Comparison of ENCODE assay signal across 23 mouse cellular contexts in genomic region chr4:150903091-150903742, GRCm38 (mm10). TPM values are rescaled to one million over a fixed set of nuclear protein-coding genes. Genes with fewer than 3 reads are reported as not detected.
A peak's percentile ranks its signal among the peaks of the same experiment; 100 is the strongest.
DNase-seq lines count a peak whose midpoint lies in the region; TF ChIP-seq lines count a peak whose summit lies in the region.
"Had no signal": no experiment of that assay in that cellular context is flagged by ENCODE, and none has a peak within 500 bp of the region (broad histone marks: within the 10 kb centered on the region; RNA-seq: fewer than 3 reads in every experiment).

No protein-coding gene starts in this region.

- no peak overlapping the region for H3K4me3 ChIP-seq in liver, adult 2 months (ENCODE audit: insufficient read depth, low read depth, low read length)
- H3K4me3 ChIP-seq in limb, embryonic 10.5 days = no peak overlapping the region
- H3K4me3 ChIP-seq: embryonic facial prominence, embryonic 15.5 days; heart, embryonic 10.5 days; limb, embryonic 12.5 days; lung, embryonic 15.5 days; midbrain, embryonic 12.5 days; neural tube, embryonic 15.5 days; stomach, embryonic 15.5 days had no signal

- WGBS in liver, adult 2 months = 30% methylated on average over 14 of the region's 14 CpGs
- WGBS in limb, embryonic 10.5 days = 96% methylated on average over 14 of the region's 14 CpGs

- peaks cover 2% of the 10 kb centered on the region; the same call in 1 of the 2 replicates for H3K79me2 ChIP-seq in liver, adult 2 months (ENCODE audit: control insufficient read depth, insufficient read depth, low read length)

- H3K27me3 ChIP-seq in liver, adult 2 months (ENCODE audit: control insufficient read depth, insufficient read depth, low read length) = no peaks in the 10 kb centered on the region
- no peaks in the 10 kb centered on the region for H3K27me3 ChIP-seq in limb, embryonic 10.5 days (ENCODE audit: low read depth, poor library complexity, severe bottlenecking)
- H3K27me3 ChIP-seq: embryonic facial prominence, embryonic 15.5 days; limb, embryonic 12.5 days; lung, embryonic 15.5 days; midbrain, embryonic 12.5 days; neural tube, embryonic 15.5 days; stomach, embryonic 15.5 days had no signal

- peaks cover 8% of the 10 kb centered on the region for H3K36me3 ChIP-seq in liver, adult 2 months (ENCODE audit: control insufficient read depth, insufficient read depth, low read length)
- peaks cover 95% of the 10 kb centered on the region for H3K36me3 ChIP-seq in limb, embryonic 10.5 days

- peak overlapping the region; percentile 74 for H3K27ac ChIP-seq in liver, adult 2 months (replicated peaks; ENCODE audit: insufficient read depth, low read depth, low read length)
- no peak overlapping the region for H3K27ac ChIP-seq in limb, embryonic 10.5 days
- H3K27ac ChIP-seq: embryonic facial prominence, embryonic 15.5 days; heart, embryonic 10.5 days; limb, embryonic 12.5 days; liver, embryonic 14.5 days; lung, embryonic 15.5 days; midbrain, embryonic 12.5 days; neural tube, embryonic 15.5 days; stomach, embryonic 15.5 days had no signal

- H3K4me1 ChIP-seq in liver, adult 2 months (ENCODE audit: control insufficient read depth, insufficient read depth, low read length) = peaks cover 18% of the 10 kb centered on the region
- 0 out of 2 replicates have a peak, but pooled peaks cover 10% of the 10 kb centered on the region for H3K4me1 ChIP-seq in limb, embryonic 10.5 days
- H3K4me1 ChIP-seq: limb, embryonic 12.5 days had no signal

- TF ChIP-seq POLR2A in liver, adult 2 months (IDR thresholded peaks at IDR 0.05; ENCODE audit: extremely low read depth, insufficient read depth, low read length) = no peak

- no peak for TF ChIP-seq CTCF in liver, adult 2 months (IDR thresholded peaks at IDR 0.05; ENCODE audit: low read depth, low read length)

- peak; percentile 81 for DNase-seq in gastrocnemius, adult 18-20 months (ENCODE audit: low spot score)
- no peak for DNase-seq in gastrocnemius, postnatal 4 days (ENCODE audit: low spot score in 2 of 2)
- DNase-seq in liver, adult 2 months (ENCODE audit: extremely low read depth, low read depth, low spot score) = peak; percentile 97
- no peak for DNase-seq in liver
- peak; percentile 70 for DNase-seq in fat pad, adult 2 months (ENCODE audit: extremely low read depth, low read depth, low spot score)
- DNase-seq in kidney, postnatal 25 days = peak; percentile 74 to 90
- DNase-seq in urinary bladder, adult 2 months (ENCODE audit: low spot score) = no peak
- no peak for DNase-seq in limb, embryonic 10.5 days (ENCODE audit: low spot score)
- DNase-seq: adrenal gland, postnatal 14 days; cerebellum, adult 11 months; cerebellum, postnatal 25 days; layer of hippocampus, adult 9-11 months; right cerebral cortex, postnatal 14 days had no signal

- H3K9me3 ChIP-seq in limb, embryonic 10.5 days (replicated peaks) = no peaks in the 10 kb centered on the region
- H3K9me3 ChIP-seq: embryonic facial prominence, embryonic 15.5 days; G1E; heart, embryonic 10.5 days; limb, embryonic 12.5 days; lung, embryonic 15.5 days; midbrain, embryonic 12.5 days; neural tube, embryonic 15.5 days; stomach, embryonic 15.5 days had no signal

- H3K9ac ChIP-seq in liver, adult 2 months (ENCODE audit: low read depth, low read length) = 0 out of 2 replicates have a peak overlapping the region, but pooled peaks have one; percentile 9
- H3K9ac ChIP-seq: embryonic facial prominence, embryonic 15.5 days; limb, embryonic 12.5 days; liver, embryonic 14.5 days; lung, embryonic 15.5 days; midbrain, embryonic 12.5 days; neural tube, embryonic 15.5 days; stomach, embryonic 15.5 days had no signal

RNA-seq across cellular contexts. Expression of gene Park7, which starts 11.0 kb away (rescaled TPM):
- 100 to 1,000 TPM; 750 to 787 TPM for total RNA-seq in gastrocnemius, adult 18-20 months (2021)
- 100 to 1,000 TPM; 247 to 274 TPM for total RNA-seq in gastrocnemius, postnatal 4 days (2021)
- 281 and 324 TPM in 2 replicates for total RNA-seq in liver, adult 2 months (2014; rRNA removed)
- polyA plus RNA-seq in liver, adult 2 months (2012; rRNA removed) = 148 and 191 TPM in 2 replicates
- 308 and 318 TPM in 2 replicates for polyA plus RNA-seq in urinary bladder, adult 2 months (2012; rRNA removed)
- 526 and 559 TPM in 2 replicates for polyA plus RNA-seq in limb, embryonic 10.5 days (2016; fragmentation: Nextera tagmentation; extraction: Ambion mirVana)

RNA-seq across cellular contexts. Expression of gene Tnfrsf9, which starts 11.1 kb away (rescaled TPM):
- total RNA-seq in gastrocnemius, adult 18-20 months (2021) = under 1 TPM; 0.21 to 0.46 TPM
- total RNA-seq in gastrocnemius, postnatal 4 days (2021) = under 1 TPM; 0.17 to 0.57 TPM
- 0.07 and 0.09 TPM in 2 replicates for total RNA-seq in liver, adult 2 months (2014; rRNA removed)
- 0.05 and 0.15 TPM in 2 replicates for polyA plus RNA-seq in liver, adult 2 months (2012; rRNA removed)
- polyA plus RNA-seq in urinary bladder, adult 2 months (2012; rRNA removed) = 0.69 and 1.3 TPM in 2 replicates
- 0.59 and 1.1 TPM in 2 replicates for polyA plus RNA-seq in limb, embryonic 10.5 days (2016; fragmentation: Nextera tagmentation; extraction: Ambion mirVana)
- polyA plus RNA-seq: hindbrain, embryonic 11.5 days had no signal

RNA-seq across cellular contexts. Expression of gene Errfi1, which starts 49.5 kb away (rescaled TPM):
- total RNA-seq in gastrocnemius, adult 18-20 months (2021) = 10 to 100 TPM; 24.9 to 35.9 TPM
- total RNA-seq in gastrocnemius, postnatal 4 days (2021) = 10 to 100 TPM; 18.8 to 22.8 TPM
- total RNA-seq in liver, adult 2 months (2014; rRNA removed) = 589 and 661 TPM in 2 replicates
- 259 and 295 TPM in 2 replicates for polyA plus RNA-seq in liver, adult 2 months (2012; rRNA removed)
- polyA plus RNA-seq in urinary bladder, adult 2 months (2012; rRNA removed) = 29.8 and 36.1 TPM in 2 replicates
- 25.2 and 25.9 TPM in 2 replicates for polyA plus RNA-seq in limb, embryonic 10.5 days (2016; fragmentation: Nextera tagmentation; extraction: Ambion mirVana)
- polyA plus RNA-seq: G1E had no signal

Comparison
In these comparisons a context has a peak if more than half of its experiments do, and no peak if none do; other contexts are left out.
1. DNase-seq: peak in gastrocnemius, adult 18-20 months (single experiment), liver, adult 2 months (single experiment), fat pad, adult 2 months (single experiment) and kidney, postnatal 25 days (2 of 2); none in gastrocnemius, postnatal 4 days (0 of 2), liver (single experiment), urinary bladder, adult 2 months (single experiment) and limb, embryonic 10.5 days (single experiment).
2. RNA of gene Errfi1, which starts 49.5 kb away (total RNA-seq): 589 to 661 TPM in liver, adult 2 months; 24.9 to 35.9 TPM in gastrocnemius, adult 18-20 months and 18.8 to 22.8 TPM in gastrocnemius, postnatal 4 days; every median in the first group is over 10 times any median in the second.